Mouse (Mus musculus) embryonic facial prominence, embryonic 15.5 days (tissue): ENCODE measurements around the gene Smpd4. TPM values are rescaled to one million over a fixed set of nuclear protein-coding genes. Genes with fewer than 3 reads are reported as not detected.
"Not testable (repeated sequence)": the region's sequence is repeated elsewhere in the genome, so short reads cannot be mapped to it uniquely, and the experiment has no call there.

Experiments used
- ATAC-seq: fragments of 200-750 bp; cut with Nextera tagmentation; 2 replicates; pipeline ENCODE4 v1.8.0; 2017; ENCODE audit warnings: low read depth, moderate TSS enrichment; ENCODE audit not compliant: insufficient number of reproducible peaks, low FRiP score, low TSS enrichment
- H3K27ac ChIP-seq: fragments of 300-500 bp; sonication (generic); replicated peaks from 2 replicates; pipeline ENCODE4 v1.5.1; 2015; ENCODE audit warnings: mild to moderate bottlenecking, inconsistent platforms
- H3K27me3 ChIP-seq: fragments of 300-500 bp; sonication (generic); 2 replicates; pipeline ENCODE4 v1.6.1; 2015; ENCODE audit warnings: inconsistent platforms
- H3K36me3 ChIP-seq: fragments of 300-500 bp; sonication (generic); 2 replicates; pipeline ENCODE4 v1.6.1; 2015; ENCODE audit warnings: mild to moderate bottlenecking, inconsistent platforms
- H3K4me1 ChIP-seq: fragments of 300-500 bp; sonication (generic); 2 replicates; pipeline ENCODE4 v1.6.1; 2015; ENCODE audit warnings: inconsistent platforms
- H3K4me2 ChIP-seq: fragments of 300-500 bp; sonication (generic); replicated peaks from 2 replicates; pipeline ENCODE4 v1.6.1; 2015; ENCODE audit warnings: mild to moderate bottlenecking, inconsistent platforms
- H3K4me3 ChIP-seq: fragments of 300-500 bp; sonication (generic); replicated peaks from 2 replicates; pipeline ENCODE4 v1.5.1; 2015; ENCODE audit warnings: mild to moderate bottlenecking, inconsistent platforms
- H3K9ac ChIP-seq: fragments of 300-500 bp; sonication (generic); 2 replicates; pipeline ENCODE4 v1.6.1; 2015; ENCODE audit warnings: inconsistent platforms
- H3K9me3 ChIP-seq: fragments of 300-500 bp; sonication (generic); replicated peaks from 2 replicates; pipeline ENCODE4 v1.6.1; 2016; ENCODE audit warnings: inconsistent platforms
- WGBS: fragments of 180-500 bp; shearing (Covaris S2); methylation state at CpG from one replicate; pipeline ENCODE4 v1.1.7; 2015; 5-methylcytosine and 5-hydroxymethylcytosine counted together
- polyA plus RNA-seq: library from polyadenylated mRNA; unstranded; fragments of >200 nt; fragmentation: Nextera tagmentation; extraction: Ambion mirVana; gene quantifications from 2 replicates; pipeline ENCODE4 v1.2.1, GENCODE M21; 2015

Smpd4 gene
- 28.1 and 32.5 TPM in 2 replicates for polyA plus RNA-seq

- peaks cover 17% of the 10 kb centered on the region for H3K4me1 ChIP-seq
- H3K4me3 ChIP-seq, result peak within 1 kb of the TSS; percentile 96
- no peaks in the 10 kb centered on the region for H3K9me3 ChIP-seq
- H3K36me3 ChIP-seq, result peaks cover 20% of the 10 kb centered on the region
- WGBS, result 2% methylated on average over 60 of the region's 60 CpGs
- H3K27me3 ChIP-seq, result no peaks in the 10 kb centered on the region
- H3K9ac ChIP-seq, result peak within 1 kb of the TSS; percentile 86
- ATAC-seq, result peak; percentile 60
- no peak within 1 kb of the TSS for H3K27ac ChIP-seq
- peak within 1 kb of the TSS; percentile 76 for H3K4me2 ChIP-seq
These were observed at the start of gene Smpd4 for GRCm38 (mm10) chr16:17619198-17620105. Gene Smpd4, plus strand, starts transcription at chr16:17619354.

DNA sequence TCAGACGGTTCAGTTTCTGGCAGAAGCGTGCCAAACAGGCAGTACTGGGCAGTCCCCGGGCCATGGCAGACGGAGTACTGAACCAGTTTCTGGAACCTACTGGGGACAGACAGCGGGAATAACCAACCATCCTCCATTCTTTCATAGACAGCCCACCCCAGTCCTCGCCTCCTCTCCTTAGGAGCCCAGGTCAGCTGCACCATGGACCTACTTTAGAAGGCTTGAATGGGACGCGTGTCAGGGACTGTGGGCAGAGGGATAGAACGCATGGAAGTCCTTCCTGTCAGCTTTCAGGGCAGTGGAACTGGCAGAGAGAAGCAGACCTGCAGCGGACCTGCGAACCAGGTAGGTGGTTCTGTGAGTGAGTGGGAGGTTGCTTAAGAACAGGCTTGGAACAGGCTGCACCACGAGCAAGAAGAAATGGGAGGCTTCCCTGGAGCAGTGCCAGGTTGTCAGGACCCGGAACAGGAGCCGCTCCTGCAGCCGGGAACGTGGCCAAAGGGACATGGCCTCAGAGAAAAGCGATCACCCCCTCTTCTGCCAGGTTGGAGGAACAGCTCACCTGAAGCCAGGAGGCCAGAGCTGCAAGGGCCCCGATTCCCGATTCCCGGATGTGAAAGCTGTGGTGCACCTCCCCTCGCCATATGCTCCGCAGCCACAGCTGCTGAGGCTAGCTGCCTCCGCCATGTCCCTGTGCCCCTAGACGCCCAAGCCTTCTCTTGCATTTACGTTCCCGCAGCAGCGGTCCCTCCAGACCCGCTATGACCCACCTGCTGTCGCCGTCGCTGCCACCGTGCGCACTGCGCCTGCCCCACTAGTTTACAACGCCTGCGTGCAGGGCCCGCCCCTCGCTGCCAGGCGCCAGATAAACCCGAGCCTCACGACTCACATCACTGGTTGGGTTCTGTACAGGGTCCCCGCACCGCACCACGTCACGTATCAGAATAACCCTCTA, 43.0 kb upstream of the Smpd4 start:
- H3K36me3 ChIP-seq, result no peaks in the 10 kb centered on the region
- peak overlapping the region; percentile 54 for H3K9ac ChIP-seq
- peak overlapping the region; percentile 94 for H3K4me2 ChIP-seq
- no peaks in the 10 kb centered on the region for H3K9me3 ChIP-seq
- H3K27me3 ChIP-seq, result peaks cover 50% of the 10 kb centered on the region
- ATAC-seq, result peak; percentile 59
- peaks cover 14% of the 10 kb centered on the region; the same call in 1 of the 2 replicates for H3K4me1 ChIP-seq
- peak overlapping the region; percentile 48; the same call in 1 of the 2 replicates for H3K27ac ChIP-seq
- 14% methylated on average over 45 of the region's 45 CpGs for WGBS
- peak overlapping the region; percentile 58 for H3K4me3 ChIP-seq

GRCm38 (mm10) chr16:17576825-17577215, 42.3 kb upstream of the Smpd4 start:
- H3K27me3 ChIP-seq, result peaks cover 47% of the 10 kb centered on the region
- peak overlapping the region; percentile 54 for H3K9ac ChIP-seq
- no peaks in the 10 kb centered on the region for H3K9me3 ChIP-seq
- 14% methylated on average over 8 of the region's 8 CpGs for WGBS
- H3K4me1 ChIP-seq, result peaks cover 14% of the 10 kb centered on the region; the same call in 1 of the 2 replicates
- H3K27ac ChIP-seq, result no peak overlapping the region
- no peaks in the 10 kb centered on the region for H3K36me3 ChIP-seq
- peak overlapping the region; percentile 94 for H3K4me2 ChIP-seq
- no peak for ATAC-seq
- peak overlapping the region; percentile 58 for H3K4me3 ChIP-seq

GRCm38 (mm10) chr16:17583064-17583463, 36.1 kb upstream of the Smpd4 start, which contains the start of gene Slc7a4:
Gene Slc7a4, minus strand, starts transcription at chr16:17583214.
- H3K27me3 ChIP-seq, result peaks cover 7% of the 10 kb centered on the region; the same call in 1 of the 2 replicates
- no peak within 1 kb of the TSS for H3K9ac ChIP-seq
- no peak within 1 kb of the TSS for H3K4me3 ChIP-seq
- WGBS, result 20% methylated on average over 8 of the region's 8 CpGs
- H3K4me1 ChIP-seq, result no peaks in the 10 kb centered on the region
- no peaks in the 10 kb centered on the region for H3K36me3 ChIP-seq
- no peaks in the 10 kb centered on the region for H3K9me3 ChIP-seq
- ATAC-seq, result no peak
- no peak within 1 kb of the TSS for H3K4me2 ChIP-seq
- no peak within 1 kb of the TSS for H3K27ac ChIP-seq

DNA sequence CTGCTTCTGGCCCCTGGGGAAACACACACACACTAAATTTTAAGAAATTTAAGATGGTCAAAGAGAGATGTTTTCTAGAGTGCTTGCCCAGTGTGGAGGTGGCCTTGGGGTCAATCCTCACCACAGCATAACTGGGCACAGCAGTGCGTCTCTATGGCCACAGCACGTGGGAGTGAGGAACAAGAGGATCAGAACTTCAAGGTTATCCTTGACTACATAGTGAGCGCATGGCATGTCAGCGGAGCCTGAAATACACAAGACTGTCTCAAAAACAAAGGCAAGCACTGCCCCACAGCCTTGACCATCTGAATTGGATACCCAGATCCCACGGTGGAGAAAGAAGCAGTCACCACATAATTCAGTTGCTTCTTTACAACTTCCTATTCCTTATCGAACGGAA, 34.6 kb upstream of the Smpd4 start:
- no peak for ATAC-seq
- no peaks in the 10 kb centered on the region for H3K9me3 ChIP-seq
- H3K27me3 ChIP-seq, result no peaks in the 10 kb centered on the region
- no peak overlapping the region for H3K4me2 ChIP-seq
- H3K36me3 ChIP-seq, result no peaks in the 10 kb centered on the region
- 89% methylated on average over 7 of the region's 7 CpGs for WGBS
- H3K27ac ChIP-seq, result no peak overlapping the region
- no peak overlapping the region for H3K9ac ChIP-seq
- H3K4me1 ChIP-seq, result no peaks in the 10 kb centered on the region
- H3K4me3 ChIP-seq, result no peak overlapping the region

DNA sequence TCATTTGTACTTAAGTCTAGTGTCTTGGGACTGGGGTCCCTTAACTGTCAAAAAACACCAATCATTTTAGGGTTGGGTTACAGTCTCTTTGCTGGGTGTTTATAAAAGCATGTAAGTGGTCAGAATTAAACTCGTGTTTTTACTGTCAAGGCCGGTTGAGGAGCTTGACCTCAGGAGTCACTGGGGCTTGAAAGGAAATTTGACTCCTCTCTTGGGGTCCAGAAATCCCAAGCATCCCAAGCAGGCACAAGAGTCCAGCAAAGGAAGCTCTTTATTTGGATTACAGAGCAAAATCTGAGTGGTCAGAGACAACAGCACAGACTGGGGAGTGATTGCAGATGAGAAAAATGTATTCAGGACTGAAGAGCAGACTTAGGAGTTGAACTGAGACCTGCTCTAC, 28.4 kb upstream of the Smpd4 start:
- H3K9me3 ChIP-seq, result no peaks in the 10 kb centered on the region
- no peak for ATAC-seq
- H3K27ac ChIP-seq, result no peak overlapping the region
- no peak overlapping the region for H3K4me3 ChIP-seq
- 3% methylated on average over 2 of the region's 2 CpGs for WGBS
- no peak overlapping the region for H3K4me2 ChIP-seq
- no peaks in the 10 kb centered on the region for H3K27me3 ChIP-seq
- H3K36me3 ChIP-seq, result no peaks in the 10 kb centered on the region
- no peaks in the 10 kb centered on the region for H3K4me1 ChIP-seq
- H3K9ac ChIP-seq, result no peak overlapping the region

DNA sequence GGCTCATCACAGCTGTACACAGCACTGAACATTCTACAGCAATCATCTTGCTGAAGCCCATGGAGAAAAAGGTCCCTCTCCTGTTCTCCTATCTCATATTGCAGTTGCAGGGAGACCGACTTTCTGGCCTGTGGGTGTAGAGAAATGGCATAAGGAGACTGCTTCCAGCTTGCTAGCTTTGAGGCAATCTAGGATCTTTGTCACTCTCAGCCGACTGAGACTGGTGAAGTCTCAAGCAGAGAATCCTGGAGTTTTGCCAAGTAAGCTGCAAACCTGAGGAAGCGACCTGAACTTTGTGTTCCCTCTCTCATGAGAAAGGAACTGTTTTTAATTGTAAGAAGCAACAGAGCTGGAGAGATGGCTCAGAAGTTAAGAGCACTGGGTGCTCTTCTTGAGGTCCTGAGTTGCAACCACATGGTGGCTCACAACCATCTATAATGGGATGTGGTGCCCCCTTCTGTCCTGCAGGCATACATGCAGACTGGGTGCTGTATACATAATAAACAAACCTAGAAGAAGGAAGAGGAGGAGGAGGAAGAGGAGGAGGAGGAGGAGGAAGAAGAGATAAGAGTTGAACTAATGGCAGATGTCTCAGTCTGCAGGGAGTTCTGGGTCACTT, 18.1 kb upstream of the Smpd4 start:
- Histone ChIP-seq H3K4me2 (no peak overlapping the region), H3K27ac (no peak overlapping the region), H3K9me3 (no peaks in the 10 kb centered on the region), H3K9ac (no peak overlapping the region), H3K4me1 (no peaks in the 10 kb centered on the region), H3K27me3 (no peaks in the 10 kb centered on the region), H3K4me3 (no peak overlapping the region), H3K36me3 (no peaks in the 10 kb centered on the region)
- no peak for ATAC-seq
- 49% methylated on average over 3 of the region's 3 CpGs for WGBS

GRCm38 (mm10) chr16:17604941-17605340, 14.2 kb upstream of the Smpd4 start:
- Histone ChIP-seq H3K4me1 (no peaks in the 10 kb centered on the region), H3K9ac (no peak overlapping the region), H3K4me3 (no peak overlapping the region), H3K27ac (no peak overlapping the region), H3K4me2 (no peak overlapping the region), H3K36me3 (no peaks in the 10 kb centered on the region), H3K9me3 (no peaks in the 10 kb centered on the region), H3K27me3 (no peaks in the 10 kb centered on the region)
- WGBS, result 69% methylated on average over 4 of the region's 4 CpGs
- no peak for ATAC-seq

GRCm38 (mm10) chr16:17605684-17606083, 13.5 kb upstream of the Smpd4 start:
- WGBS, result 75% methylated on average over 5 of the region's 5 CpGs
- Histone ChIP-seq H3K36me3 (no peaks in the 10 kb centered on the region), H3K27ac (no peak overlapping the region), H3K9me3 (no peaks in the 10 kb centered on the region), H3K4me1 (no peaks in the 10 kb centered on the region), H3K4me3 (no peak overlapping the region), H3K4me2 (no peak overlapping the region), H3K27me3 (no peaks in the 10 kb centered on the region), H3K9ac (no peak overlapping the region)
- ATAC-seq, result no peak

DNA sequence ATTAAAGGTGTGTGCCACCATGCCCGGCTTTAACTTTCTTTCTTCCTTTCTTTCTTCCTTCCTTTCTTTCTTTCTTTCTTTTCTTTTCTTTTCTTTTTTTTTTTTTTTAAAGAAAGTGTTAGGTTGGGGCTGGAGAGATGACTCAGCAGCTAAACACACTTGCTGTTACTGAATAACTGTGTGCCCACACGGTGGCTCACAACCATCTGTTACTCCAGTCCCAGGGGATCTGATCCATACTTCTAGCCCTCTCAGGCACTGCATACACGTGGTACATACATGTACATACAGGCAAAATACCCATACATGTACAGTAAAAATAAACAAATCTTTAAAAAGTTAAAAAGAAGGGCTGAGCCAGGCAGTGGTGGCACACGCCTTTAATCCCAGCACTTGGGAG, 7.8 kb upstream of the Smpd4 start:
- H3K4me3 ChIP-seq, result no peak overlapping the region
- no peaks in the 10 kb centered on the region for H3K9me3 ChIP-seq
- H3K27me3 ChIP-seq, result no peaks in the 10 kb centered on the region
- H3K4me2 ChIP-seq, result no peak overlapping the region
- H3K27ac ChIP-seq, result no peak overlapping the region
- H3K9ac ChIP-seq, result no peak overlapping the region
- 57% methylated on average over 4 of the region's 4 CpGs for WGBS
- H3K4me1 ChIP-seq, result no peaks in the 10 kb centered on the region
- H3K36me3 ChIP-seq, result no peaks in the 10 kb centered on the region
- no peak for ATAC-seq

GRCm38 (mm10) chr16:17614740-17615139, 4.4 kb upstream of the Smpd4 start:
- H3K36me3 ChIP-seq, H3K27ac ChIP-seq, H3K4me2 ChIP-seq, ATAC-seq, H3K9me3 ChIP-seq, H3K4me3 ChIP-seq, H3K9ac ChIP-seq, H3K4me1 ChIP-seq, H3K27me3 ChIP-seq: not testable (repeated sequence)
- WGBS, result 93% methylated on average over 6 of the region's 6 CpGs
